Mouse (Mus musculus) embryonic facial prominence, embryonic 13.5 days (tissue): ENCODE data around the gene Mapkbp1. TPM values are rescaled to one million over a fixed set of nuclear protein-coding genes. Genes with fewer than 3 reads are reported as not detected.

Experiments used
- ATAC-seq: fragments of 200-750 bp; cut with Nextera tagmentation; 2 replicates; pipeline ENCODE4 v1.8.0; 2017; ENCODE audit warnings: low read depth; ENCODE audit not compliant: insufficient number of reproducible peaks, insufficient read depth, low FRiP score, low TSS enrichment
- H3K27ac ChIP-seq: fragments of 300-500 bp; sonication (generic); 2 replicates; pipeline ENCODE4 v1.5.1; 2015; ENCODE audit warnings: moderate library complexity, mild to moderate bottlenecking, inconsistent platforms
- H3K27me3 ChIP-seq: fragments of 300-500 bp; sonication (generic); 2 replicates; pipeline ENCODE4 v1.6.1; 2015; ENCODE audit warnings: mild to moderate bottlenecking, inconsistent platforms
- H3K36me3 ChIP-seq: fragments of 300-500 bp; sonication (generic); 2 replicates; pipeline ENCODE4 v1.6.1; 2015; ENCODE audit warnings: mild to moderate bottlenecking, inconsistent platforms
- H3K4me1 ChIP-seq: fragments of 300-500 bp; sonication (generic); 2 replicates; pipeline ENCODE4 v1.6.1; 2015; ENCODE audit warnings: inconsistent platforms
- H3K4me2 ChIP-seq: fragments of 300-500 bp; sonication (generic); 2 replicates; pipeline ENCODE4 v1.6.1; 2015; ENCODE audit warnings: moderate library complexity, mild to moderate bottlenecking, inconsistent platforms
- H3K4me3 ChIP-seq: fragments of 300-500 bp; sonication (generic); 2 replicates; pipeline ENCODE4 v1.5.1; 2015; ENCODE audit warnings: mild to moderate bottlenecking, inconsistent platforms
- H3K9ac ChIP-seq: fragments of 300-500 bp; sonication (generic); 2 replicates; pipeline ENCODE4 v1.6.1; 2015; ENCODE audit warnings: mild to moderate bottlenecking, inconsistent platforms
- H3K9me3 ChIP-seq: fragments of 300-500 bp; sonication (generic); 2 replicates; pipeline ENCODE4 v1.6.1; 2016; ENCODE audit warnings: inconsistent platforms
- WGBS: fragments of 180-500 bp; shearing (Covaris S2); methylation state at CpG from one replicate; pipeline ENCODE4 v1.1.7; 2015; ENCODE audit warnings: mixed read lengths; 5-methylcytosine and 5-hydroxymethylcytosine counted together
- polyA plus RNA-seq: library from polyadenylated mRNA; unstranded; fragments of >200 nt; fragmentation: Nextera tagmentation; extraction: Ambion mirVana; gene quantifications from 2 replicates; pipeline ENCODE4 v1.2.1, GENCODE M21; 2015

Gene Mapkbp1
- polyA plus RNA-seq, 1 experiment from 2014 or later, result 5.7 TPM

DNA sequence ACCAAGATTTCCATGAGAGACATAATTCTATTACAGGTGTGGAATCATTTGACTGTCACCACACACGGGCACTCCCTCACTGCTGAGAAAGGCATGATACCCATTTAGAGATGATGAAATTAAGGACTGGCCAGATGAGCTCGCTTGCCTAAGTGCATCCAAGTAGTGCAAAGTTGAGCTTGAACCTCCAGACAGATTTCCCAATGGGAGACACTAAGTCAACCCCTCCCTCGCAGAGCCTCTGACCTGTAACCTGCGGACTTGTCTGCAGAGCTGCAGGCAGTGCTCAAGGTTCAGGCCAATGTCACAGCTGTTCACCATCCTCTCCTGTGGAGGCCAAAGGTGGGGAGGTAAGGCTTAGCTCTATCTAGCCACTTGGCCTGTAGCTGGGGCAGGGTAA, 86.3 kb downstream of the Mapkbp1 start:
- H3K9ac ChIP-seq, result no peak overlapping the region
- peaks cover 14% of the 10 kb centered on the region for H3K4me1 ChIP-seq
- no peaks in the 10 kb centered on the region for H3K27me3 ChIP-seq
- no peak for ATAC-seq
- no peaks in the 10 kb centered on the region for H3K9me3 ChIP-seq
- 77% methylated on average over 4 of the region's 4 CpGs for WGBS
- no peak overlapping the region for H3K4me3 ChIP-seq
- no peak overlapping the region for H3K4me2 ChIP-seq
- no peaks in the 10 kb centered on the region for H3K36me3 ChIP-seq
- H3K27ac ChIP-seq, result no peak overlapping the region

DNA sequence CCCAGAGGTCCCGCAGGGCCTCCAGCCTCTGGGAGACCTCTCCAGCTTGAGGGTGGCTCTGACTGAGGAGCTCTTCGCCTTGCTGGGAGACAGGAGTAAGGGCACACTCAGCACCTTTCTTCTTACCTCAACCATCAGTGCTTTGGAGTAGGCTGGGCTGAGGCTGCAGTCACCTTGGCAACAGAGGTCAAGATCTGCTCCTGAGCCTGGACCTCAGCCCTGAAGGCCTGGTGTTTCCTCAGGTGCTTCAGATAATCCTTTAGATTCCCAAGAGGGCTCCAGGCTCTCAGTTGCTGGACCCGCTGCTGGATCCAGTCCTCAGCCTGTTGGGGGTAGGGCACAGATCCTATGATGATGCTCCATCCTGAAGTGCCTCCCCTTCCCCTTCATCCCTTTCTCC, 87.0 kb downstream of the Mapkbp1 start:
- H3K4me1 ChIP-seq, result peaks cover 14% of the 10 kb centered on the region
- no peaks in the 10 kb centered on the region for H3K27me3 ChIP-seq
- H3K9me3 ChIP-seq, result no peaks in the 10 kb centered on the region
- H3K36me3 ChIP-seq, result no peaks in the 10 kb centered on the region
- H3K4me2 ChIP-seq, result no peak overlapping the region
- no peak overlapping the region for H3K9ac ChIP-seq
- no peak for ATAC-seq
- H3K4me3 ChIP-seq, result no peak overlapping the region
- 71% methylated on average over 3 of the region's 3 CpGs for WGBS
- 0 out of 2 replicates have a peak overlapping the region, but pooled peaks have one; percentile 34 for H3K27ac ChIP-seq

DNA sequence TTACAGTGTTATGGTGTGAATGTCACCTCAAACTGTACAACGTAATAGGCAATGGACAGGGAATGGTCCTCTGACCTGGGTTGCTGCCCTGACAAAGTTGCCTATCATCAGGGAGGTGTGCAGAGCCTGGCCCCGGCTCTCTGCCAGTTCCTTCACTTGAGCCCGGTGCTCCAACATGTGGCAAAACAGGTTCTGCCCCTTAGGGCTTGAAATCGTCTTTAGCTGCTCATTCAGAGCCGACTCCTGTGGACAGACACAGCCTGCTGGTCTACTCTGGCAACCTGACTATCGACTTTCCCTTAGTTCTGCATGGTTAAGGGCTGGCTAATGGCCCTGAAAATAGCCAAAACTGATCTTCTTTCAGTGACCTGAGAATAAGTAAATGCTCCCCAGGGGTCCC, 87.7 kb downstream of the Mapkbp1 start:
- WGBS, result 32% methylated on average over 6 of the region's 6 CpGs
- ATAC-seq, result no peak
- Histone ChIP-seq H3K9me3 (no peaks in the 10 kb centered on the region), H3K36me3 (no peaks in the 10 kb centered on the region), H3K4me1 (peaks cover 14% of the 10 kb centered on the region), H3K27ac (peak overlapping the region; percentile 48; the same call in 1 of the 2 replicates), H3K9ac (no peak overlapping the region), H3K27me3 (no peaks in the 10 kb centered on the region), H3K4me3 (no peak overlapping the region), H3K4me2 (no peak overlapping the region)

DNA sequence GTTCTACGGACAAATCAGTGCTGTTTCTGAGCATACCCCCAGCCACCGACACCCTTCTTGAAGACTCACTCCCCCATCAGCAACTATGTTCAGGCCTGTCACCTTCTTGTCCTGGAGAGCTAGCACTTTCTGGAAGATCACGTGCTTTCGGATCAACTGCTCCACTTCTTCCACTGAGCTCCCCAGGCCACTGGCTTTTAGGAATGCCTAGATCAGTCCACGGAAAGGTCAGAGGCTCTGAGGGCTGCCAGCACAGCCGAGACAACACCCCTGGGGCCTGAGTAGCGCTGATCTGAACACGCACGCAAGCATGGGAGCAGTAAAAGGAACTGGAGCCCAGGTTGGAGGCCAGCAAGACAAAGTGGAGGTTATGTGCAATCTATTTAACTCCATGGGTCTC, 88.2 kb downstream of the Mapkbp1 start:
- ATAC-seq, result no peak
- Histone ChIP-seq H3K27ac (peak overlapping the region; percentile 48; the same call in 1 of the 2 replicates), H3K9ac (no peak overlapping the region), H3K4me1 (peaks cover 14% of the 10 kb centered on the region), H3K9me3 (no peaks in the 10 kb centered on the region), H3K4me3 (no peak overlapping the region), H3K36me3 (no peaks in the 10 kb centered on the region), H3K27me3 (no peaks in the 10 kb centered on the region), H3K4me2 (no peak overlapping the region)
- WGBS, result 66% methylated on average over 9 of the region's 9 CpGs

DNA sequence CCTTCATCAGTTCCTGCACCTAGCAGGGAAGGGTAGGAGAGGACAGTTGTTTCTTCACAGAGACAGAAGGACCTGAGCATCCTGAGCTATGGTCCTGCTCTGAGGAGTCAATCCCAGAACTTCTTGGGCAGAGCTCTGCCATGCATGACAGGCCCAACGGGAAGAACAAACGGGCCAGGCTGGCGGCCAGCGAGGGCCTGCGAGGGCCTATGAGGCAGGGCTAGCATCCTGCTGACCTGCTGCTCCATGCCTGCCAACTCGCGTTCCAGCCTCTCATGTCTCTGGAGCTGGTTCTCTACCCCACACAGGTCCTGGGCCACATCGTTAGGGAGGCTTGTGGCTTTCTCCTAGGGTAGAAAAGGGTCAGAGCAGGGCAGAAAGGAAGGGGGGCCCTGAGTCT, 89.7 kb downstream of the Mapkbp1 start:
- no peaks in the 10 kb centered on the region for H3K36me3 ChIP-seq
- H3K27ac ChIP-seq, result no peak overlapping the region
- peaks cover 14% of the 10 kb centered on the region for H3K4me1 ChIP-seq
- no peaks in the 10 kb centered on the region for H3K9me3 ChIP-seq
- H3K9ac ChIP-seq, result no peak overlapping the region
- H3K27me3 ChIP-seq, result no peaks in the 10 kb centered on the region
- no peak for ATAC-seq
- no peak overlapping the region for H3K4me2 ChIP-seq
- no peak overlapping the region for H3K4me3 ChIP-seq
- 82% methylated on average over 8 of the region's 8 CpGs for WGBS

DNA sequence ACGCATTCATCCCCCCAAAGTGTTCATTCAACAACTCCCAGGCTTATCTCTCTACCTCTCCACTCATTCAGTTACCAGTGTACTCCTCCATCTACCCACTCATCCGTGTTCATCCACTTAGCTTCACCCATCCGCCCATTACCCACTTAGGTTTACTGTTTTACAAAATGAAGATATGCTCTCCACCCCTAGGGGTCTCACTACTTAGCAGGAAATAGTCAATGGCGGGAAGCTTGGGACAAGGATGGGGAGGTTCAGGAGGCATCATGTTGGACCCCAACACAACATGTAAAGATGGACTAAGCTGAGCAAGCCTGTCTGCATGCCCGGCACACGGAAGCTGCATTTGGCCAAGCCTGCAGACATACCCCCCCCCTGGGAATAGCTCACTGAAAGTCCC, 92.1 kb downstream of the Mapkbp1 start:
- Histone ChIP-seq H3K9ac (no peak overlapping the region), H3K9me3 (no peaks in the 10 kb centered on the region), H3K27me3 (no peaks in the 10 kb centered on the region), H3K4me3 (no peak overlapping the region), H3K4me1 (peaks cover 16% of the 10 kb centered on the region), H3K36me3 (no peaks in the 10 kb centered on the region), H3K27ac (no peak overlapping the region), H3K4me2 (no peak overlapping the region)
- 79% methylated on average over 6 of the region's 6 CpGs for WGBS
- ATAC-seq, result no peak

DNA sequence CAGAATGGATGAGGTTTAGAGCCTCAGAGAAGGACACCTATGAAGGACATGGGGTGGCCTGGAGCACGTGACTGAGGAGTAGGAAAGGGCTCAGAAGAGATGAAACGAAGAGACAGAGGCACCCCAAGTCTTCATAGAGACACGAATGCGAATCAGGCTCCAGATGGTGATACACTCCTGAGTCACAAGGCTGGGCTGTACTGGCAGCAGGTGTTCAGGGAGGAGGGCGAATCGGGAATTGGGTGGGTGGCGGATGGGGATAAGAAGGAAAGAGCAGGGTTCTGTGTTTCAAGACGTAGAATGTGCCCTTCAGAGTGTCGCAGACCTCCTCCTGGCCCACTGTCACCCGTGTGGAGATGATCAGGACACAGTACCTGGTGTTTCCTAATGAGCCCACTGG, 92.7 kb downstream of the Mapkbp1 start:
- no peak overlapping the region for H3K27ac ChIP-seq
- no peak overlapping the region for H3K4me3 ChIP-seq
- H3K36me3 ChIP-seq, result no peaks in the 10 kb centered on the region
- 89% methylated on average over 10 of the region's 10 CpGs for WGBS
- H3K27me3 ChIP-seq, result no peaks in the 10 kb centered on the region; the same call in 1 of the 2 replicates
- no peak overlapping the region for H3K4me2 ChIP-seq
- H3K4me1 ChIP-seq, result peaks cover 10% of the 10 kb centered on the region
- ATAC-seq, result no peak
- H3K9me3 ChIP-seq, result no peaks in the 10 kb centered on the region
- no peak overlapping the region for H3K9ac ChIP-seq

DNA sequence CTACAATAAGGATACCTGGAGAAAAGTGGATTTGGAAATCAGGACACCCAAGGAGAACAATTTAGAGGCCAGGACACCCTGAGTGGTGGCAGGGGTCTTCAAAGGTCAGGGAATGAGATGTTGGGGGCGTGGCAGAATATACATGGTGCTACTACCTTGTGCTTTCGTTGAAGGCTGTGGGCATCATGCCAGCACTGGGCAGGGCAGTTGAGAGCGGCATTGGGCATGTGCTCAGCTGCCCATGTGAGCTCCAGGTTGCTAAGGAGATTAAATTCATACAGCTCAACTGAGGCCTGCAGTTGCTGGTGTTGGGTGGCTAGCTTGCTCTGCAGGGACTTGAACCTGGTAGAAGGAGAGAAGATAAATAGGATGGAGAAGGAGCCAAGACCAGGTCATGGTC, 93.7 kb downstream of the Mapkbp1 start:
- H3K9ac ChIP-seq, result no peak overlapping the region
- H3K27me3 ChIP-seq, result no peaks in the 10 kb centered on the region; the same call in 1 of the 2 replicates
- no peak overlapping the region for H3K4me2 ChIP-seq
- no peak for ATAC-seq
- H3K36me3 ChIP-seq, result no peaks in the 10 kb centered on the region
- peaks cover 2% of the 10 kb centered on the region; the same call in 1 of the 2 replicates for H3K4me1 ChIP-seq
- no peak overlapping the region for H3K4me3 ChIP-seq
- H3K27ac ChIP-seq, result no peak overlapping the region
- 81% methylated on average over 3 of the region's 3 CpGs for WGBS
- H3K9me3 ChIP-seq, result no peaks in the 10 kb centered on the region

DNA sequence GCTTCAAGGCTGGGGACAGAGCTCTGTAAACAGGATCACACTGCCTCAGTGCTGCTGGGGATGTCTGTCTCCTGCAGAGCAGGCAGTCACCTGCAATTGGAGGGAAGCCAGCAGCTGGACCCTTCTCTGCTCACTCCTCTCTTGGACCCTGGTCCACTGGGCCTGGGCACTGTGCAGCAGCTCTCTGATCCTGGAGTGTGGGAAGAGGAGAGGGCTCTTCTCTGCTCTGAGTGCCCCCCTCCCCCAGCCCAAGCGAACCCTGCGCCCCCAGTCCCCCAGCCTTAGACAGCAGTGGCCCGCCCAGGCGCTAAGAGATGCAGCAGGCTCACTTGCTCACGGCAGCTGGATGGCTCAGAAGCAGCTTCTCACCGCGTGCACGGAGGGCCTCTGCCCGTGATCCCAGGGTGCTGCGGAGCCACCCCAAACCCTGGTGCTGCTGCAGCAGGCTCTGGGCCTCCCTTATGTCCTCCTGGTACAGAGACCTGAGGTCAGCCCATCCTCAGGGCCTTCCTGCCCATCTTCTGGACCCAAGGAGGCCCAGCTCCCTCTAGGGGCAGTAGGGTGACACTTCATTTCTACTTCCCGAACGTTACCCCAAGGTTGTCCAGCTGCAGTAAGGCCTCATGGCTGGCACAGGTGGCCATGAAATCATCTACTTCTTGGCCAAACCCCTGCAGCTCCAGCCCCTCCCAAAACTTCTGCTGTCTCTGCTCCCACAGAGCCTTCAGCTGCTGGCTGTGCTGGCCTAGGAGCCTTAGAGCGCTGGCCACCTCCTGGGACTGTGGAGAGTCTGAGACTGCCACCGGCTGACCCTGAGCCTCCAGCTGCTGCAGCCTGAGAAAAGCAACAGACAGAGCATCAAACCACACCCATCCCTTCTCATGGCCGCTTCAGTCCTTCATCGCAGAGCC, 96.3 kb downstream of the Mapkbp1 start:
- Histone ChIP-seq H3K4me2 (peak overlapping the region; percentile 43), H3K9me3 (no peaks in the 10 kb centered on the region), H3K4me1 (0 out of 2 replicates have a peak, but pooled peaks cover 2% of the 10 kb centered on the region), H3K27ac (no peak overlapping the region), H3K4me3 (no peak overlapping the region), H3K36me3 (no peaks in the 10 kb centered on the region), H3K9ac (peak overlapping the region; percentile 57; the same call in 1 of the 2 replicates), H3K27me3 (no peaks in the 10 kb centered on the region; the same call in 1 of the 2 replicates)
- WGBS, result 40% methylated on average over 16 of the region's 16 CpGs
- ATAC-seq, result no peak

DNA sequence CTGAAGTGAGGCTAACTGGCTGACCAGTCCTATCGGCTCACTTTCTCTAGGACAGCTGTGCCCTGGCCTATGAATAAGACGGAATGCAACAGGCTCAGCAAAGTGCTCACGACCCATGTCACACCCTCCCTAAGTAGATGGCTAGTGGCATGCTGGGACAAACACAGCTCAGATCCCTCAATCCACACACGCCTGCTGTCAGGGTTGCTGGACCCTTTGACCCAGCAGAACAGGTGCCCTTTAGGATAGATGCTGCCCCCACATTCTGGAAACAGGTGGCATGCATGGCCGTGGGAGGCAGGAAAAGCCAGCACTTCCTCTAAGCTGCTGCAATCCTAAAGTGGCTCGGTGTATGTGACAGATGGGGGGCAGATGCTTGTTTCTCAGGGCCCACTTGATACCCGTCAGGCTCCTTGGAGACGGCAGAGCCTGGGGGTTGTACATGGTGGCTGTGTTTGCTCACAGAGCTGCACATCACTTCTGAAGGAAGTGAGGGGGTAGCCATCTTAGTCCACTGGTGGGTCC, 97.0 kb downstream of the Mapkbp1 start:
- Histone ChIP-seq H3K27me3 (peaks cover under 1% of the 10 kb centered on the region; the same call in 1 of the 2 replicates), H3K4me2 (no peak overlapping the region), H3K36me3 (no peaks in the 10 kb centered on the region), H3K27ac (no peak overlapping the region), H3K9ac (no peak overlapping the region), H3K9me3 (no peaks in the 10 kb centered on the region), H3K4me3 (no peak overlapping the region), H3K4me1 (0 out of 2 replicates have a peak, but pooled peaks cover 2% of the 10 kb centered on the region)
- 65% methylated on average over 8 of the region's 8 CpGs for WGBS
- ATAC-seq, result no peak

DNA sequence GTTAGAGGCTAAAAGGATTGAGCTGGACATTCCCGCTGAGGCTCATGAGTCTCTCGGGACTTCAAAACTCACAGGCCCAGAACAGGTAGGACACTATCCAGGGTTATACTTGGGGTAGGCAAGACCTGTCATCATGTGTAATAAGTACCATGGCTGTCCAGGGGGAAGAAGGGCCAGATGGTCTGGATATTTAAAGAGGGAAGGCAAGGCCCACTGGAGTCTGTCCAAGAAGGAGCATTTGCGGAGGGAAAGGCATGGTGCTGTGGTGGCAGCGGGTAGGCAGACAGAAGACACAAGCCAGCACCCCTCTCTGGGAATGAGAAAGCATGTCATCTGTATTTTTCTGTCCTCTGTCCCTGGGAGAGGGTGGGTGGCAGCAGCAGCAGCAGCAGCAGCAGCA, 101.6 kb downstream of the Mapkbp1 start:
- peaks cover 11% of the 10 kb centered on the region; the same call in 1 of the 2 replicates for H3K4me1 ChIP-seq
- ATAC-seq, result no peak
- WGBS, result 87% methylated on average over 4 of the region's 4 CpGs

More for the DNA sequence above, 101.6 kb downstream of the Mapkbp1 start:
- peaks cover 31% of the 10 kb centered on the region for H3K27me3 ChIP-seq
- H3K4me3 ChIP-seq, result no peak overlapping the region
- no peaks in the 10 kb centered on the region for H3K9me3 ChIP-seq
- H3K4me2 ChIP-seq, result no peak overlapping the region
- H3K36me3 ChIP-seq, result no peaks in the 10 kb centered on the region
- H3K27ac ChIP-seq, result no peak overlapping the region
- H3K9ac ChIP-seq, result no peak overlapping the region
